Mouse (Mus musculus) myocyte (in vitro differentiated cells): ENCODE results near the gene Abcb1b.

Experiments used
- E2F4 ChIP-seq: IDR thresholded peaks from one replicate; pipeline ENCODE4 v1.6.1; 2011; ENCODE audit warnings: mild to moderate bottlenecking, control low read depth, moderate library complexity; ENCODE audit not compliant: insufficient read depth
- MYOD1 ChIP-seq, 3 experiments: IDR thresholded peaks; one replicate each; pipeline ENCODE4 v1.6.1; 2011; ENCODE audit warnings: control low read depth in 2 of 3, low read depth in 2 of 3, mild to moderate bottlenecking in 2 of 3, moderate library complexity in 1 of 3; ENCODE audit not compliant: insufficient read length in 2 of 3, control insufficient read depth in 1 of 3
- MYOG ChIP-seq, 3 experiments: IDR thresholded peaks; one replicate each; pipeline ENCODE4 v1.6.1; 2011; ENCODE audit warnings: control low read depth in 2 of 3, low read depth in 2 of 3, mild to moderate bottlenecking in 2 of 3; ENCODE audit not compliant: insufficient read length in 2 of 3, control insufficient read depth in 1 of 3, insufficient read depth in 1 of 3
- POLR2A ChIP-seq: IDR thresholded peaks from one replicate; pipeline ENCODE4 v1.6.1; 2011; ENCODE audit warnings: low read depth, mild to moderate bottlenecking, control low read depth, moderate library complexity; ENCODE audit not compliant: insufficient read length
- POLR2AphosphoS2 ChIP-seq: IDR thresholded peaks from one replicate; pipeline ENCODE4 v1.6.1; 2011; ENCODE audit warnings: low read depth, control low read depth; ENCODE audit not compliant: insufficient read length
- REST ChIP-seq: IDR thresholded peaks from one replicate; pipeline ENCODE4 v1.6.1; 2011; ENCODE audit warnings: mild to moderate bottlenecking, control low read depth, moderate library complexity; ENCODE audit not compliant: insufficient read depth, insufficient read length
- SRF ChIP-seq: IDR thresholded peaks from one replicate; pipeline ENCODE4 v1.6.1; 2011; ENCODE audit warnings: low read depth; ENCODE audit not compliant: control insufficient read depth, insufficient read length
- TCF12 ChIP-seq: IDR thresholded peaks from one replicate; pipeline ENCODE4 v1.6.1; 2011; ENCODE audit warnings: mild to moderate bottlenecking, control low read depth; ENCODE audit not compliant: poor library complexity, insufficient read depth, severe bottlenecking
- TCF3 ChIP-seq: IDR thresholded peaks from one replicate; pipeline ENCODE4 v1.6.1; 2011; ENCODE audit warnings: low read depth, control low read depth; ENCODE audit not compliant: insufficient read length
- USF1 ChIP-seq: IDR thresholded peaks from one replicate; pipeline ENCODE4 v1.6.1; 2011; ENCODE audit warnings: low read depth, mild to moderate bottlenecking, control low read depth, moderate library complexity

- TF ChIP-seq POLR2A (no peak), REST (no peak), USF1 (no peak), TCF12 (no peak), MYOG (IDR thresholded peaks at IDR 0.05; ENCODE audit: control insufficient read depth in 1 of 3, insufficient read depth in 1 of 3, insufficient read length in 2 of 3, low read depth in 2 of 3) (no peak), MYOD1 (IDR thresholded peaks at IDR 0.05; ENCODE audit: control insufficient read depth in 1 of 3, insufficient read length in 2 of 3, low read depth in 2 of 3) (no peak), POLR2AphosphoS2 (no peak), SRF (no peak), E2F4 (no peak), TCF3 (no peak)
Measured at GRCm38 (mm10) chr5:8798752-8799115, 787 bp downstream of the Abcb1b start.
